Comparison of ENCODE assay signal across 8 mouse cellular contexts in the genomic region with DNA sequence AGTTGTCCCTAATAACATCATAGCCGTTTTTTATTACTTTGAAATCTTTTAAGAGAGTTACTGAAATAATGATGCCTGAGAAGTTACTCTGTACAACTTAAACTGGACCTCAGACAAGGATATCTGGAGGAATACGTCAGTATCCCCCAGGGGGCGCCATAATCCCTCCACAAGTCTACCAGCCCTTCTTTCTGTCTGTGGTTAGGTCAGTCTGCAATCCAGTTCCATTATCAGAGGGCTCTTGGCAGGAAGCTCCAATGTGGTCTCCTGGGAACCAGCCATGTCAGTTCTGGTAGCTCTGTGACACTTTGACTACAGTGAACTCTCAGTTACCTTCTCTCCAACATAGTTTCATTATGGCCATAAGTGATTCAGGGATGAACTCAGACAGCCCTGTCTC.
DNase-seq lines count a peak whose midpoint lies in the region; ATAC-seq and TF ChIP-seq lines count a peak whose summit lies in the region.

No protein-coding gene starts in this region.

- TF ChIP-seq CTCF in kidney, adult 2 months (conservative IDR thresholded peaks at IDR 0.05; ENCODE audit: insufficient read depth, insufficient read length, low read depth, low read length) = peak; percentile 51
- TF ChIP-seq CTCF in small intestine, adult 2 months (IDR thresholded peaks at IDR 0.05; ENCODE audit: extremely low read depth, insufficient read length, insufficient replicate concordance, low read depth, low read length) = peak; percentile 29; the same call in 1 of the 2 replicates

- WGBS in midbrain, embryonic 10.5 days = 20% methylated on average over 3 of the region's 3 CpGs
- WGBS in midbrain, embryonic 16.5 days = 15% methylated on average over 3 of the region's 3 CpGs
- WGBS in kidney, adult 2 months = 13% methylated on average over 3 of the region's 3 CpGs
- WGBS in small intestine, adult 2 months = 5% methylated on average over 3 of the region's 3 CpGs
- 16% methylated on average over 3 of the region's 3 CpGs for WGBS in midbrain, embryonic 13.5 days

- no peak overlapping the region for H3K9ac ChIP-seq in midbrain, embryonic 16.5 days (ENCODE audit: low read depth, low read length)
- no peak overlapping the region for H3K9ac ChIP-seq in midbrain, embryonic 13.5 days (replicated peaks)

- no peak for TF ChIP-seq POLR2A in kidney, adult 2 months (IDR thresholded peaks at IDR 0.05; ENCODE audit: low read depth, low read length)
- TF ChIP-seq POLR2A in small intestine, adult 2 months (IDR thresholded peaks at IDR 0.05; ENCODE audit: low read depth, low read length) = no peak

- no peaks in the 10 kb centered on the region for H3K9me3 ChIP-seq in midbrain, embryonic 10.5 days (replicated peaks)
- H3K9me3 ChIP-seq in midbrain, embryonic 16.5 days (replicated peaks; ENCODE audit: control insufficient read depth, low read length, poor library complexity, severe bottlenecking) = no peaks in the 10 kb centered on the region
- H3K9me3 ChIP-seq in midbrain, embryonic 13.5 days = no peaks in the 10 kb centered on the region

- H3K27me3 ChIP-seq in midbrain, embryonic 10.5 days (ENCODE audit: low read depth, poor library complexity, severe bottlenecking) = peaks cover 60% of the 10 kb centered on the region
- H3K27me3 ChIP-seq in midbrain, embryonic 16.5 days (ENCODE audit: control insufficient read depth, insufficient read depth, low read depth, low read length) = no peaks in the 10 kb centered on the region; the same call in 1 of the 2 replicates
- H3K27me3 ChIP-seq in kidney, adult 2 months (replicated peaks; ENCODE audit: control insufficient read depth, insufficient read depth, low read length) = no peaks in the 10 kb centered on the region
- H3K27me3 ChIP-seq in small intestine, adult 2 months (ENCODE audit: control insufficient read depth, insufficient read depth, low read length) = no peaks in the 10 kb centered on the region
- no peaks in the 10 kb centered on the region for H3K27me3 ChIP-seq in midbrain, embryonic 13.5 days

- H3K4me3 ChIP-seq in midbrain, embryonic 10.5 days = no peak overlapping the region
- H3K4me3 ChIP-seq in midbrain, embryonic 16.5 days (ENCODE audit: low read depth, low read length) = no peak overlapping the region
- no peak overlapping the region for H3K4me3 ChIP-seq in kidney, adult 2 months (ENCODE audit: insufficient read depth, low read depth, low read length)
- H3K4me3 ChIP-seq in small intestine, adult 2 months (ENCODE audit: low read depth, low read length) = no peak overlapping the region
- H3K4me3 ChIP-seq in midbrain, embryonic 13.5 days (replicated peaks) = no peak overlapping the region

- ATAC-seq in midbrain, embryonic 16.5 days = no peak
- ATAC-seq in activated CD4-positive, CD25-positive, alpha-beta regulatory T cell, adult 4 months = peak; percentile 65
- no peak for ATAC-seq in midbrain, embryonic 13.5 days

- H3K27ac ChIP-seq in midbrain, embryonic 10.5 days (replicated peaks) = no peak overlapping the region
- H3K27ac ChIP-seq in midbrain, embryonic 16.5 days (ENCODE audit: low read length) = no peak overlapping the region
- no peak overlapping the region for H3K27ac ChIP-seq in kidney, adult 2 months (ENCODE audit: insufficient read depth, low read depth, low read length)
- H3K27ac ChIP-seq in small intestine, adult 2 months (ENCODE audit: insufficient read depth, low read depth, low read length) = no peak overlapping the region
- H3K27ac ChIP-seq in midbrain, embryonic 13.5 days = no peak overlapping the region

- H3K4me2 ChIP-seq in midbrain, embryonic 16.5 days (ENCODE audit: low read length) = no peak overlapping the region
- H3K4me2 ChIP-seq in midbrain, embryonic 13.5 days (replicated peaks) = no peak overlapping the region

- H3K36me3 ChIP-seq in midbrain, embryonic 10.5 days = no peaks in the 10 kb centered on the region
- no peaks in the 10 kb centered on the region for H3K36me3 ChIP-seq in midbrain, embryonic 16.5 days (ENCODE audit: control insufficient read depth, insufficient read depth, low read length)
- no peaks in the 10 kb centered on the region for H3K36me3 ChIP-seq in kidney, adult 2 months (ENCODE audit: control insufficient read depth, insufficient read depth, low read length)
- H3K36me3 ChIP-seq in small intestine, adult 2 months (ENCODE audit: control insufficient read depth, insufficient read depth, low read length) = no peaks in the 10 kb centered on the region
- no peaks in the 10 kb centered on the region for H3K36me3 ChIP-seq in midbrain, embryonic 13.5 days

- no peaks in the 10 kb centered on the region for H3K4me1 ChIP-seq in midbrain, embryonic 10.5 days
- no peaks in the 10 kb centered on the region for H3K4me1 ChIP-seq in midbrain, embryonic 16.5 days (ENCODE audit: control insufficient read depth, insufficient read depth, low read length)
- no peaks in the 10 kb centered on the region for H3K4me1 ChIP-seq in kidney, adult 2 months (ENCODE audit: control insufficient read depth, insufficient read depth, low read length)
- no peaks in the 10 kb centered on the region for H3K4me1 ChIP-seq in small intestine, adult 2 months (ENCODE audit: control insufficient read depth, insufficient read depth, insufficient read length, low read length)
- no peaks in the 10 kb centered on the region for H3K4me1 ChIP-seq in midbrain, embryonic 13.5 days (replicated peaks)

- peak; percentile 26 for DNase-seq in midbrain, embryonic 10.5 days (ENCODE audit: low spot score)
- DNase-seq in embryo, embryonic 9.5 days (ENCODE audit: extremely low spot score) = peak; percentile 33
- DNase-seq in kidney, adult 2 months = peak; percentile 72
- peak; percentile 59 to 69 for DNase-seq in lung, adult 18-20 months
